Mouse (Mus musculus) stomach, postnatal 0 days (tissue): ENCODE results near the gene Acp4. TPM values are rescaled to one million over a fixed set of nuclear protein-coding genes. Genes with fewer than 3 reads are reported as not detected.

Source experiments
- polyA plus RNA-seq: library from polyadenylated mRNA; unstranded; fragments of >200 nt; fragmentation: Nextera tagmentation; extraction: Ambion mirVana; gene quantifications from 2 replicates; pipeline ENCODE4 v1.2.1, GENCODE M21; 2015

The Acp4 gene
- polyA plus RNA-seq, 1 experiment from 2014 or later: not detected

Other genes starting within 250 kb of the Acp4 start
- gene Klk1b26, start 245.2 kb downstream of the Acp4 start, polyA plus RNA-seq: not detected in 2 replicates
- gene Klk1b27, start 205.1 kb downstream of the Acp4 start, polyA plus RNA-seq: not detected in 2 replicates
- not detected in 2 replicates for gene Klk1b21, start 155.1 kb downstream of the Acp4 start, polyA plus RNA-seq
- gene Klk1b22, start 144.7 kb downstream of the Acp4 start, polyA plus RNA-seq: not detected in 2 replicates
- gene Klk1b16, start 120.6 kb downstream of the Acp4 start, polyA plus RNA-seq: not detected in 2 replicates
- not detected in 2 replicates for gene Klk1b24, start 69.1 kb downstream of the Acp4 start, polyA plus RNA-seq
- not detected in 2 replicates for gene Klk1b3, start 59.2 kb downstream of the Acp4 start, polyA plus RNA-seq
- not detected in 2 replicates for gene Klk1b4, start 49.9 kb downstream of the Acp4 start, polyA plus RNA-seq
- not detected in 2 replicates for gene Klk1b5, start 41.4 kb downstream of the Acp4 start, polyA plus RNA-seq
- 9.7 and 10.7 TPM in 2 replicates for gene Klk1, start 32.0 kb downstream of the Acp4 start, polyA plus RNA-seq
- 0.13 TPM in 1 of 2 replicates, not detected in the other for gene Gm36864, start 21.2 kb downstream of the Acp4 start, polyA plus RNA-seq
- 0.57 and 0.65 TPM in 2 replicates for gene 1700028J19Rik, start 10.7 kb downstream of the Acp4 start, polyA plus RNA-seq
- gene 2410002F23Rik, start 10.7 kb downstream of the Acp4 start, polyA plus RNA-seq: 52.9 and 60.0 TPM in 2 replicates
- not detected in 2 replicates for gene Gm15517, start 4.1 kb upstream of the Acp4 start, polyA plus RNA-seq
- 11.1 and 11.4 TPM in 2 replicates for gene Clec11a, start 49.5 kb upstream of the Acp4 start, polyA plus RNA-seq
- gene Shank1, start 52.9 kb upstream of the Acp4 start, polyA plus RNA-seq: 0.53 and 0.61 TPM in 2 replicates
- gene Syt3, start 126.7 kb upstream of the Acp4 start, polyA plus RNA-seq: 1.2 and 1.4 TPM in 2 replicates
- gene 1700008O03Rik, start 128.4 kb upstream of the Acp4 start, polyA plus RNA-seq: 0.68 and 0.75 TPM in 2 replicates
- gene Lrrc4b, start 171.6 kb upstream of the Acp4 start, polyA plus RNA-seq: 0.36 and 0.52 TPM in 2 replicates
- 0.12 and 0.21 TPM in 2 replicates for gene Aspdh, start 208.0 kb upstream of the Acp4 start, polyA plus RNA-seq
- gene Josd2, start 210.6 kb upstream of the Acp4 start, polyA plus RNA-seq: 32.8 and 33.7 TPM in 2 replicates
- 60.7 and 65.5 TPM in 2 replicates for gene Emc10, start 239.2 kb upstream of the Acp4 start, polyA plus RNA-seq
- 5.9 and 8.3 TPM in 2 replicates for gene Fam71e1, start 239.2 kb upstream of the Acp4 start, polyA plus RNA-seq